Mouse (Mus musculus) right cerebral cortex, postnatal 4 days (tissue): ENCODE results near the gene Cep250.

Experiments used
- DNase-seq: peaks from one replicate; pipeline ENCODE4 v3.0.0-alpha.2; 2022

The Cep250 gene

GRCm38 (mm10) chr2:155973348-155973747 lies 17.1 kb downstream of the Cep250 start:
- DNase-seq = no peak

GRCm38 (mm10) chr2:155974087-155974731 lies 18.0 kb downstream of the Cep250 start:
- DNase-seq = no peak

GRCm38 (mm10) chr2:155979328-155979991 lies 23.2 kb downstream of the Cep250 start:
- no peak for DNase-seq

- no peak for DNase-seq
These were observed 29.5 kb downstream of the Cep250 start for GRCm38 (mm10) chr2:155985776-155986175.

GRCm38 (mm10) chr2:155987131-155987530 lies 30.9 kb downstream of the Cep250 start:
- no peak for DNase-seq

GRCm38 (mm10) chr2:155989085-155989484 lies 32.8 kb downstream of the Cep250 start:
- no peak for DNase-seq

- no peak for DNase-seq
These were observed 34.9 kb downstream of the Cep250 start for GRCm38 (mm10) chr2:155991151-155991550.

GRCm38 (mm10) chr2:155991863-155992321 lies 35.6 kb downstream of the Cep250 start:
- peak; percentile 47 for DNase-seq

GRCm38 (mm10) chr2:156005393-156005792 lies 49.1 kb downstream of the Cep250 start:
- peak; percentile 27 for DNase-seq

- DNase-seq = peak; percentile 95
These were observed 51.8 kb downstream of the Cep250 start, which contains the start of the genes 6430550D23Rik and Ergic3 for GRCm38 (mm10) chr2:156007888-156008532. Gene 6430550D23Rik (minus strand): TSS chr2:156007977. Gene Ergic3 (plus strand): TSS chr2:156008045.

GRCm38 (mm10) chr2:156018106-156018505 lies 61.8 kb downstream of the Cep250 start:
- no peak for DNase-seq

GRCm38 (mm10) chr2:156021219-156021618 lies 65.0 kb downstream of the Cep250 start:
- no peak for DNase-seq

GRCm38 (mm10) chr2:156021765-156022164 lies 65.5 kb downstream of the Cep250 start:
- DNase-seq = no peak

- no peak for DNase-seq
These were observed 69.2 kb downstream of the Cep250 start for GRCm38 (mm10) chr2:156025482-156025881.

- DNase-seq = no peak
These were observed 83.1 kb downstream of the Cep250 start for GRCm38 (mm10) chr2:156039390-156039789.

- DNase-seq = no peak
These were observed 86.6 kb downstream of the Cep250 start for GRCm38 (mm10) chr2:156042903-156043302.

GRCm38 (mm10) chr2:156047929-156048328 lies 91.7 kb downstream of the Cep250 start:
- DNase-seq = no peak
